Mouse (Mus musculus) liver, postnatal 0 days (tissue): ENCODE measurements around the gene Stx17.

ENCODE experiments used
- CTCF ChIP-seq: sonication (generic); IDR thresholded peaks from 2 replicates; pipeline ENCODE4 v1.5.1; 2016; ENCODE audit warnings: antibody characterized with exemption, low read depth
- EP300 ChIP-seq: IDR thresholded peaks from 2 replicates; pipeline ENCODE4 v1.6.1; 2016; ENCODE audit warnings: antibody characterized with exemption, low read depth, mild to moderate bottlenecking

DNA sequence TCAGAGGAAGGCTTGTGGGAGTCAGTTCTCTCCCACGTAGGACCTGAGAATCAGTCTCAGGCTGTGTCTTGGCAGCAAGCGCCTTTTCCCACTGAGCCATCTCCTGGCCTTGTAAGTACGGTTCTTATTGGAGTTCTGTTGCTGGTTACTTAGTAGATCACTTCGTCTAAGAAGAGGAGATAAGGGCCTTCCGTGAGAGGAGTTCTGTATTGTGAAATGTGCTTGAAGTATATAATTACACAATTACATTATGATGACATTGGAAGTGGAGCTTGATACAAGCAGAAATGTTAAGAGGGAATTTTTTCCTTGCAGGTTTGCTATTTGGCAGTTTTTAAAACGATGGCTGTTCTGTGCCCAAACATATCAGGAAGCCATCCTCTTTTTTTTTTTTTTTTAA lies 5.6 kb downstream of the Stx17 start:
- no peak for TF ChIP-seq CTCF
- TF ChIP-seq EP300: no peak
